Mouse (Mus musculus) brain, embryonic 14.5 days (tissue): ENCODE measurements around the gene Cd3eap. TPM values are rescaled to one million over a fixed set of nuclear protein-coding genes. Genes with fewer than 3 reads are reported as not detected.

Experiments used
- DNase-seq: peaks from one replicate; pipeline ENCODE4 v3.0.0-alpha.2; 2011; ENCODE audit warnings: low read depth
- CTCF ChIP-seq: fragments of 200-500 bp; IDR thresholded peaks from 2 replicates; pipeline ENCODE4 v1.5.1; 2012; ENCODE audit warnings: inconsistent platforms, mild to moderate bottlenecking, moderate library complexity, borderline replicate concordance; ENCODE audit not compliant: insufficient read depth, insufficient read length; ENCODE audit errors: extremely low read depth
- POLR2A ChIP-seq: fragments of 200-500 bp; IDR thresholded peaks from 2 replicates; pipeline ENCODE4 v1.6.1; 2012; ENCODE audit warnings: mild to moderate bottlenecking, inconsistent platforms, borderline replicate concordance; ENCODE audit not compliant: poor library complexity, insufficient read depth, insufficient read length, severe bottlenecking; ENCODE audit errors: extremely low read depth
- polyA plus RNA-seq: library from polyadenylated mRNA; depleted of rRNA; stranded (reverse); fragments of >200 nt; gene quantifications from 2 replicates; pipeline ENCODE4 v1.2.3, GENCODE M21; 2012

The Cd3eap gene
- polyA plus RNA-seq, 1 experiment, result 12.7 TPM

GRCm38 (mm10) chr7:19381377-19382165 is 22.3 kb upstream of the Cd3eap start, which contains the start of gene Ercc2:
Ercc2 (plus strand) TSS chr7:19382010.
- DNase-seq, result peak; percentile 100
- no peak for TF ChIP-seq CTCF
- peak; percentile 47; the same call in 1 of the 2 replicates for TF ChIP-seq POLR2A

GRCm38 (mm10) chr7:19378049-19378448 is 18.8 kb upstream of the Cd3eap start:
- DNase-seq, result no peak
- TF ChIP-seq POLR2A (no peak), CTCF (no peak)

GRCm38 (mm10) chr7:19376019-19376418 is 16.7 kb upstream of the Cd3eap start:
- TF ChIP-seq CTCF, result no peak
- no peak for TF ChIP-seq POLR2A
- DNase-seq, result no peak

- DNase-seq, result no peak
- no peak for TF ChIP-seq POLR2A
- no peak for TF ChIP-seq CTCF
These were observed 16.1 kb upstream of the Cd3eap start for GRCm38 (mm10) chr7:19375368-19375767.

GRCm38 (mm10) chr7:19373367-19373766 is 14.1 kb upstream of the Cd3eap start:
- no peak for TF ChIP-seq POLR2A
- TF ChIP-seq CTCF, result no peak
- no peak for DNase-seq

GRCm38 (mm10) chr7:19369823-19370425 is 10.6 kb upstream of the Cd3eap start:
- peak; percentile 93 for TF ChIP-seq CTCF
- no peak for TF ChIP-seq POLR2A
- DNase-seq, result peak; percentile 81

- TF ChIP-seq CTCF (no peak), POLR2A (no peak)
- no peak for DNase-seq
These were observed 9.1 kb upstream of the Cd3eap start for GRCm38 (mm10) chr7:19368380-19368779.

- no peak for TF ChIP-seq CTCF
- no peak for DNase-seq
These were observed 6.1 kb upstream of the Cd3eap start for GRCm38 (mm10) chr7:19365376-19365775.

- TF ChIP-seq POLR2A, result no peak
- peak; percentile 66 for TF ChIP-seq CTCF
- peak; percentile 42 for DNase-seq
These were observed 4.6 kb upstream of the Cd3eap start for GRCm38 (mm10) chr7:19363881-19364280.

- no peak for TF ChIP-seq POLR2A
- TF ChIP-seq CTCF, result no peak
- DNase-seq, result peak; percentile 24
These were observed 3.0 kb upstream of the Cd3eap start for GRCm38 (mm10) chr7:19362276-19362675.

- no peak for TF ChIP-seq POLR2A
- TF ChIP-seq CTCF, result peak; percentile 67
- peak; percentile 43 for DNase-seq
These were observed 2.4 kb upstream of the Cd3eap start for GRCm38 (mm10) chr7:19361720-19362119.

- peak; percentile 95 for DNase-seq
- TF ChIP-seq POLR2A (0 out of 2 replicates have a peak, but pooled peaks have one; percentile 6), CTCF (no peak)
These were observed 1.7 kb upstream of the Cd3eap start for GRCm38 (mm10) chr7:19360944-19361343.
